Mouse (Mus musculus) heart, postnatal 0 days (tissue): ENCODE results near the gene Txndc9. TPM values are rescaled to one million over a fixed set of nuclear protein-coding genes. Genes with fewer than 3 reads are reported as not detected.

Source experiments
- ATAC-seq: fragments of 200-750 bp; cut with Nextera tagmentation; 2 replicates; pipeline ENCODE4 v1.8.0; 2017; ENCODE audit warnings: low read depth, moderate number of reproducible peaks, moderate library complexity; ENCODE audit not compliant: insufficient read depth
- DNase-seq: peaks from one replicate; pipeline ENCODE4 v3.0.0-alpha.2; 2016; ENCODE audit warnings: low spot score
- H3K27ac ChIP-seq: fragments of 300-500 bp; sonication (generic); 2 replicates; pipeline ENCODE4 v1.5.1; 2014; ENCODE audit warnings: low read depth, mild to moderate bottlenecking
- H3K27me3 ChIP-seq: fragments of 300-500 bp; sonication (generic); 2 replicates; pipeline ENCODE4 v1.6.1; 2014; ENCODE audit warnings: low read length, mixed read lengths; ENCODE audit not compliant: control insufficient read depth, insufficient read depth
- H3K36me3 ChIP-seq: fragments of 300-500 bp; sonication (generic); replicated peaks from 2 replicates; pipeline ENCODE4 v1.6.1; 2014; ENCODE audit warnings: low read length, mixed read lengths; ENCODE audit not compliant: control insufficient read depth, insufficient read depth
- H3K4me1 ChIP-seq: fragments of 300-500 bp; sonication (generic); 2 replicates; pipeline ENCODE4 v1.6.1; 2014; ENCODE audit warnings: antibody characterized with exemption; ENCODE audit not compliant: control insufficient read depth, insufficient read depth
- H3K4me2 ChIP-seq: fragments of 300-500 bp; sonication (generic); 2 replicates; pipeline ENCODE4 v1.6.1; 2014; ENCODE audit warnings: low read depth, mild to moderate bottlenecking, low read length, moderate library complexity
- H3K4me3 ChIP-seq: fragments of 300-500 bp; sonication (generic); 2 replicates; pipeline ENCODE4 v1.5.1; 2014; ENCODE audit warnings: low read depth, low read length
- H3K9ac ChIP-seq: fragments of 300-500 bp; sonication (generic); replicated peaks from 2 replicates; pipeline ENCODE4 v1.6.1; 2014; ENCODE audit warnings: low read depth, low read length, mixed read lengths
- H3K9me3 ChIP-seq: fragments of 300-500 bp; sonication (generic); replicated peaks from 2 replicates; pipeline ENCODE4 v1.6.1; 2016; ENCODE audit warnings: low read length; ENCODE audit not compliant: control insufficient read depth
- CTCF ChIP-seq: IDR thresholded peaks from 2 replicates; pipeline ENCODE4 v1.5.1; 2016; ENCODE audit warnings: antibody characterized with exemption, control low read depth, low read depth
- EP300 ChIP-seq: IDR thresholded peaks from 2 replicates; pipeline ENCODE4 v1.6.1; 2016; ENCODE audit warnings: antibody characterized with exemption, low read depth
- WGBS: fragments of 180-500 bp; shearing (Covaris S2); extraction: QIAGEN DNeasy Blood & Tissue Kit; methylation state at CpG from one replicate; pipeline ENCODE4 v1.1.7; 2014; 5-methylcytosine and 5-hydroxymethylcytosine counted together
- polyA plus RNA-seq: library from polyadenylated mRNA; unstranded; fragments of >200 nt; fragmentation: Nextera tagmentation; extraction: Ambion mirVana; gene quantifications from 2 replicates; pipeline ENCODE4 v1.2.1, GENCODE M21; 2015
- total RNA-seq: library from RNA; depleted of rRNA; stranded (reverse); fragments of >200 nt; gene quantifications from 2 replicates; pipeline ENCODE4 v1.2.3, GENCODE M21; 2014; ENCODE audit warnings: low replicate concordance

Txndc9 gene
- total and polyA plus RNA-seq, 2 experiments from 2014 or later = 16.9 to 98.0 TPM

GRCm38 (mm10) chr1:38001956-38002355 is 4.3 kb upstream of the Txndc9 start:
- Histone ChIP-seq H3K9me3 (no peaks in the 10 kb centered on the region), H3K4me3 (no peak overlapping the region), H3K27ac (no peak overlapping the region), H3K27me3 (no peaks in the 10 kb centered on the region), H3K9ac (no peak overlapping the region), H3K36me3 (no peaks in the 10 kb centered on the region), H3K4me2 (no peak overlapping the region), H3K4me1 (no peaks in the 10 kb centered on the region; the same call in 1 of the 2 replicates)
- TF ChIP-seq EP300 (no peak), CTCF (no peak)
- WGBS = 95% methylated on average over 9 of the region's 9 CpGs
- ATAC-seq (no peak), DNase-seq (no peak)

DNA sequence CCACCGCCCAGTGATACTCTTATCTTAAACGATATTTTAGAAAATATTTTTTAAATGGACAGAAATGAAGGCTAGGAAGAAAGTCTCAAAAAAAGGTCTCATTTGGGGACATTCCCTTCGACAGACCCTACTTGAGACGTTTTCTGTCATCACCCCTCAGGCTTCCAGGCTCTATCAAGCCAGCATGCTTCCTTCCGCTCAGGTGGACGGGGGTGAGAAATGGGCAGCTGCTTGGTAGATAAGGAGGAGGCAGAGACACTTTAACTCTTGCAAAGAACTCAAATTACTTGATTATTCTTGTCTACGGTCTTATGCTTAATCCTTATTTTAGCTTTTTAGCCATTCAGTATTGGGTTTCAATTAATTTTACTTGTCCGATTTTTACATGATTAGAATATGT is 3.2 kb upstream of the Txndc9 start:
- DNase-seq = no peak
- TF ChIP-seq EP300 (no peak), CTCF (no peak)
- no peak overlapping the region for H3K9ac ChIP-seq
- no peaks in the 10 kb centered on the region for H3K36me3 ChIP-seq
- 71% methylated on average over 8 of the region's 8 CpGs for WGBS
- H3K27me3 ChIP-seq = no peaks in the 10 kb centered on the region
- no peak overlapping the region for H3K4me3 ChIP-seq
- no peak overlapping the region for H3K4me2 ChIP-seq
- ATAC-seq = no peak
- no peak overlapping the region for H3K27ac ChIP-seq
- H3K4me1 ChIP-seq = peaks cover 6% of the 10 kb centered on the region
- H3K9me3 ChIP-seq = no peaks in the 10 kb centered on the region

DNA sequence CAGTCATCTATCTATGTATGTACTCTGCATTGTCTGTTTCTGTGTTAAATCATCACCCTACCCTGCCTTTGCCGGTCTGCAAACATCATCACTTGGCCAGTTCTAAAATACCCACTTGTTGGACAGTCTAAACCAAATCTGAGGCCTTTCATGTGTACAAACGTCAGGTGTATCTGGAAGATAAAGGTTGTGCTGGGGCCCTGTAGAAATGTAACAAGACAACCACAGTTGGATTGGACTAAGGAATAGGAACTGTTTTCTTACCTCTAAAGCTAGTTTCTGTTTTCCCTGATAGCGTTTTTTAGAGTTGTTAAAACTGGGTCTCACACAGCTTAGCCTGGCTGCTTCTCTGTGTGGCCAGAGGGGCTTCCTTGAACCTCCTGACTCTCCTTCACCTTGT is 1.9 kb upstream of the Txndc9 start:
- no peaks in the 10 kb centered on the region for H3K9me3 ChIP-seq
- DNase-seq (no peak), ATAC-seq (no peak)
- no peak overlapping the region for H3K9ac ChIP-seq
- H3K36me3 ChIP-seq = peaks cover 10% of the 10 kb centered on the region
- no peak overlapping the region for H3K27ac ChIP-seq
- peak overlapping the region; percentile 80; the same call in 1 of the 2 replicates for H3K4me2 ChIP-seq
- TF ChIP-seq EP300 (no peak), CTCF (no peak)
- H3K4me3 ChIP-seq = peak overlapping the region; percentile 87; the same call in 1 of the 2 replicates
- H3K27me3 ChIP-seq = no peaks in the 10 kb centered on the region
- H3K4me1 ChIP-seq = peaks cover 7% of the 10 kb centered on the region
- WGBS = 58% methylated on average over 3 of the region's 3 CpGs

- 2% methylated on average over 39 of the region's 47 CpGs for WGBS
- TF ChIP-seq EP300 (no peak), CTCF (no peak)
- peak; percentile 30 for DNase-seq
These were observed 892 bp upstream of the Txndc9 start for GRCm38 (mm10) chr1:37998371-37999199.

GRCm38 (mm10) chr1:37996877-37997484 is 712 bp downstream of the Txndc9 start:
- Histone ChIP-seq H3K4me1 (peaks cover 7% of the 10 kb centered on the region), H3K4me2 (peak overlapping the region; percentile 80), H3K4me3 (peak overlapping the region; percentile 87), H3K9ac (peak overlapping the region; percentile 87), H3K27ac (peak overlapping the region; percentile 96), H3K27me3 (no peaks in the 10 kb centered on the region), H3K9me3 (no peaks in the 10 kb centered on the region), H3K36me3 (peaks cover 34% of the 10 kb centered on the region)
- TF ChIP-seq EP300 (peak; percentile 75), CTCF (0 out of 2 replicates have a peak, but pooled peaks have one; percentile 4)
- under 1% methylated on average over 42 of the region's 42 CpGs for WGBS
- DNase-seq = peak; percentile 99
- ATAC-seq = peak; percentile 94

More at GRCm38 (mm10) chr1:37998371-37999199, 892 bp upstream of the Txndc9 start:
- Histone ChIP-seq H3K27ac (peak overlapping the region; percentile 91), H3K4me1 (peaks cover 7% of the 10 kb centered on the region), H3K36me3 (peaks cover 19% of the 10 kb centered on the region), H3K9ac (peak overlapping the region; percentile 81), H3K9me3 (no peaks in the 10 kb centered on the region), H3K4me3 (peak overlapping the region; percentile 87), H3K4me2 (peak overlapping the region; percentile 80), H3K27me3 (no peaks in the 10 kb centered on the region)
- peak; percentile 18 for ATAC-seq
